ENCODE assay signal across 13 mouse cellular contexts in the genomic region with DNA sequence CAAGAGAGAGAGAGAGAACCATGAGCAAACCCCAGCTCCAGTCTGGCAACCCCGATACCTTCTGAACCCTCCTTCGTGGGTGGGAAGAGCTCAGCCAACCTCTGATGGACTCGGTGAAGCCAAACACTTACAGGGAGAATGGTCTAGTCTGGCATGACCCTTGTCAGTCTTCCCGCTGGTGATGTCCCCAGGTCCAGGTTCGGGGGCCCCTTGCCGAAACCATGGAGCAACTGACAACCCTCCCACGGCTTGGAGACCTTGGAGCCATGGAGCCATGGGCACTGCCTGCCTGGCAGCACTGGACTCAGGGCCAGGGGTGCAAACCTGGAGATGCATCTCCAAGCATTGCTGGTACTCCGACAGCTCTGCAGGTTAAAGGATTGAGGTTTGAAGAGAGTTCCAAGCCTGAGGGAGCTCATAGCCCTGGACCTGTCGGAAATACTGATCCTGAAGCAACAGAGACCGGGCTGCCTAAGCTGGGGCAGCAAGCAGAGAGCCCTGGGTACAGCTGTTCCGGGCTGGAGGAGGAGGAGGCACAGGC. TPM values are rescaled to one million over a fixed set of nuclear protein-coding genes. Genes with fewer than 3 reads are reported as not detected.
DNase-seq lines count a peak whose midpoint lies in the region; ATAC-seq lines count a peak whose summit lies in the region.
"Had no signal": no experiment of that assay in that cellular context is flagged by ENCODE, and none has a peak within 500 bp of the region (broad histone marks: within the 10 kb centered on the region; RNA-seq: fewer than 3 reads in every experiment).

No protein-coding gene starts in this region.

- H3K9me3 ChIP-seq in megakaryocyte, embryonic 14.5 days: no peaks in the 10 kb centered on the region
- H3K9me3 ChIP-seq in hindbrain, embryonic 11.5 days (ENCODE audit: control insufficient read depth, low read length): no peaks in the 10 kb centered on the region
- no peaks in the 10 kb centered on the region for H3K9me3 ChIP-seq in neural tube, embryonic 12.5 days
- H3K9me3 ChIP-seq: heart, embryonic 15.5 days; kidney, embryonic 15.5 days had no signal

- no peak overlapping the region for H3K27ac ChIP-seq in hindbrain, embryonic 11.5 days (ENCODE audit: low read depth, low read length)
- H3K27ac ChIP-seq in neural tube, embryonic 12.5 days: no peak overlapping the region
- H3K27ac ChIP-seq: heart, embryonic 15.5 days; kidney, embryonic 15.5 days had no signal

- H3K36me3 ChIP-seq in megakaryocyte, embryonic 14.5 days (replicated peaks; ENCODE audit: low read length): peaks cover 74% of the 10 kb centered on the region
- no peaks in the 10 kb centered on the region for H3K36me3 ChIP-seq in hindbrain, embryonic 11.5 days (ENCODE audit: control insufficient read depth, insufficient read depth, low read length)
- no peaks in the 10 kb centered on the region for H3K36me3 ChIP-seq in neural tube, embryonic 12.5 days
- H3K36me3 ChIP-seq: heart, embryonic 15.5 days; kidney, embryonic 15.5 days had no signal

- ATAC-seq in megakaryocyte, adult 5-6 weeks (ENCODE audit: poor library complexity, severe bottlenecking): no peak
- ATAC-seq in hindbrain, embryonic 11.5 days (ENCODE audit: low FRiP score): no peak
- ATAC-seq in neural tube, embryonic 12.5 days (ENCODE audit: low FRiP score, low read depth): no peak

- 65% methylated on average over 11 of the region's 11 CpGs for WGBS in hindbrain, embryonic 11.5 days
- WGBS in neural tube, embryonic 12.5 days: 62% methylated on average over 11 of the region's 11 CpGs

- peak overlapping the region; percentile 41 for H3K4me2 ChIP-seq in hindbrain, embryonic 11.5 days (replicated peaks; ENCODE audit: low read depth, low read length)
- H3K4me2 ChIP-seq in neural tube, embryonic 12.5 days (replicated peaks): peak overlapping the region; percentile 96
- H3K4me2 ChIP-seq: heart, embryonic 15.5 days had no signal

- peak; percentile 64 for DNase-seq in cerebellum, adult 9-11 months
- DNase-seq in hindbrain, embryonic 11.5 days (ENCODE audit: low spot score): peak; percentile 3
- no peak for DNase-seq in kidney, postnatal 25 days
- no peak for DNase-seq in testis, postnatal 14 days (ENCODE audit: low spot score)
- DNase-seq in heart, postnatal 10 days: no peak
- DNase-seq: adrenal gland, adult 2 months; lung, adult 18-20 months had no signal

- peaks cover 71% of the 10 kb centered on the region for H3K4me1 ChIP-seq in megakaryocyte, embryonic 14.5 days
- H3K4me1 ChIP-seq in hindbrain, embryonic 11.5 days (replicated peaks; ENCODE audit: control insufficient read depth, insufficient read depth, low read length): peaks cover 6% of the 10 kb centered on the region
- H3K4me1 ChIP-seq in neural tube, embryonic 12.5 days: peaks cover 42% of the 10 kb centered on the region

- peak overlapping the region; percentile 20 for H3K4me3 ChIP-seq in megakaryocyte, embryonic 14.5 days (replicated peaks)
- H3K4me3 ChIP-seq in hindbrain, embryonic 11.5 days (ENCODE audit: low read depth, low read length): peak overlapping the region; percentile 36
- H3K4me3 ChIP-seq in neural tube, embryonic 12.5 days: peak overlapping the region; percentile 40
- H3K4me3 ChIP-seq: heart, embryonic 15.5 days; kidney, embryonic 15.5 days had no signal

- H3K9ac ChIP-seq in hindbrain, embryonic 11.5 days (ENCODE audit: low read depth, low read length): no peak overlapping the region
- H3K9ac ChIP-seq in neural tube, embryonic 12.5 days: peak overlapping the region; percentile 67
- H3K9ac ChIP-seq: heart, embryonic 15.5 days; kidney, embryonic 15.5 days had no signal

- peaks cover 36% of the 10 kb centered on the region for H3K27me3 ChIP-seq in megakaryocyte, embryonic 14.5 days (replicated peaks)
- peaks cover 50% of the 10 kb centered on the region for H3K27me3 ChIP-seq in hindbrain, embryonic 11.5 days (ENCODE audit: control insufficient read depth, insufficient read depth, low read length)
- peaks cover 61% of the 10 kb centered on the region for H3K27me3 ChIP-seq in neural tube, embryonic 12.5 days (replicated peaks)

- intact Hi-C loops in heart, postnatal 10 days (cut with DNase I): no loop called here

RNA-seq across cellular contexts. Expression of a gene that starts 0.9 kb away (rescaled TPM):
- polyA plus RNA-seq in megakaryocyte, embryonic 14.5 days (2012; ENCODE audit: insufficient read depth, low replicate concordance): 12.9 and 13.9 TPM in 2 replicates
- total RNA-seq in megakaryocyte, adult 5-6 weeks (2015): 5.4 and 8.0 TPM in 2 replicates
- total RNA-seq in megakaryocyte, adult 5-6 weeks (2017): 6.1 and 8.6 TPM in 2 replicates
- 6.4 and 10.0 TPM in 2 replicates for polyA plus RNA-seq in hindbrain, embryonic 11.5 days (2014; fragmentation: Nextera tagmentation; extraction: Ambion mirVana)
- 23.6 and 26.1 TPM in 2 replicates for polyA plus RNA-seq in neural tube, embryonic 12.5 days (2016; fragmentation: Nextera tagmentation; extraction: Ambion mirVana)
- under 1 TPM; 0.15 to 0.31 TPM for total RNA-seq in heart, postnatal 10 days (2021)

RNA-seq across cellular contexts. Expression of a gene that starts 23.9 kb away (rescaled TPM):
- 5.6 and 15.5 TPM in 2 replicates for polyA plus RNA-seq in megakaryocyte, embryonic 14.5 days (2012; ENCODE audit: insufficient read depth, low replicate concordance)
- 200 and 205 TPM in 2 replicates for total RNA-seq in megakaryocyte, adult 5-6 weeks (2015)
- 58.9 and 59.0 TPM in 2 replicates for total RNA-seq in megakaryocyte, adult 5-6 weeks (2017)
- 162 and 169 TPM in 2 replicates for polyA plus RNA-seq in hindbrain, embryonic 11.5 days (2014; fragmentation: Nextera tagmentation; extraction: Ambion mirVana)
- polyA plus RNA-seq in neural tube, embryonic 12.5 days (2016; fragmentation: Nextera tagmentation; extraction: Ambion mirVana): 149 TPM in 2 replicates
- total RNA-seq in heart, postnatal 10 days (2021): 10 to 100 TPM; 50.5 to 56.9 TPM

RNA-seq across cellular contexts. Expression of a gene that starts 32.1 kb away (rescaled TPM):
- polyA plus RNA-seq in megakaryocyte, embryonic 14.5 days (2012; ENCODE audit: insufficient read depth, low replicate concordance): 30.8 and 297 TPM in 2 replicates
- 284 and 331 TPM in 2 replicates for total RNA-seq in megakaryocyte, adult 5-6 weeks (2015)
- 235 and 273 TPM in 2 replicates for total RNA-seq in megakaryocyte, adult 5-6 weeks (2017)
- polyA plus RNA-seq in hindbrain, embryonic 11.5 days (2014; fragmentation: Nextera tagmentation; extraction: Ambion mirVana): 2.8 and 5.3 TPM in 2 replicates
- polyA plus RNA-seq in neural tube, embryonic 12.5 days (2016; fragmentation: Nextera tagmentation; extraction: Ambion mirVana): 2.8 and 3.6 TPM in 2 replicates
- total RNA-seq in heart, postnatal 10 days (2021): not detected
- total RNA-seq: left cerebral cortex, postnatal 10 days had no signal
- polyA plus RNA-seq: adrenal gland, adult 2 months had no signal

Comparison
In these comparisons a context has a peak if more than half of its experiments do, and no peak if none do; other contexts are left out.
1. DNase-seq: peak in cerebellum, adult 9-11 months (single experiment) and hindbrain, embryonic 11.5 days (single experiment); none in kidney, postnatal 25 days (0 of 2), testis, postnatal 14 days (single experiment) and heart, postnatal 10 days (0 of 2).
2. Peak in every context shown above with its lines, with median percentiles within 50 percentile points of each other: H3K4me3 ChIP-seq.